Mouse (Mus musculus): ENCODE results near the gene Caln1. TPM values are rescaled to one million over a fixed set of nuclear protein-coding genes. Genes with fewer than 3 reads are reported as not detected.

Caln1 gene
- total and polyA plus RNA-seq, 3 experiments, result not detected

- H3K4me1 ChIP-seq (ENCODE audit: control insufficient read depth in 1 of 2, insufficient read depth in 2 of 2, low read length in 2 of 2), result no peaks in the 10 kb centered on the region
- TF ChIP-seq ZKSCAN1 (IDR thresholded peaks at IDR 0.05; ENCODE audit: low read depth, low read length), result no peak
- H3K79me2 ChIP-seq (ENCODE audit: control insufficient read depth, insufficient read depth, low read length, poor library complexity), result no peaks in the 10 kb centered on the region
- no peaks in the 10 kb centered on the region for H3K36me3 ChIP-seq (ENCODE audit: control insufficient read depth in 1 of 2, insufficient read depth in 2 of 2, low read length in 2 of 2)
- no peak overlapping the region for H3K27ac ChIP-seq (ENCODE audit: control insufficient read depth, low read depth, low read length)
- H3K9ac ChIP-seq (ENCODE audit: control insufficient read depth, low read depth, low read length, poor library complexity, severe bottlenecking), result no peak overlapping the region
- no peak overlapping the region for H3K4me3 ChIP-seq (ENCODE audit: control insufficient read depth in 1 of 2, insufficient read depth in 1 of 2, low read depth in 2 of 2, low read length in 2 of 2)
- no peak for DNase-seq (ENCODE audit: low read depth, low spot score)
- H3K9me3 ChIP-seq (replicated peaks; ENCODE audit: insufficient read depth, low read length), result no peaks in the 10 kb centered on the region
- no peaks in the 10 kb centered on the region for H3K27me3 ChIP-seq (ENCODE audit: control insufficient read depth in 1 of 2, insufficient read depth in 2 of 2, low read length in 2 of 2)
Measured at GRCm38 (mm10) chr5:130566002-130566401, 196.7 kb downstream of the Caln1 start.

- Histone ChIP-seq H3K27ac (ENCODE audit: control insufficient read depth, low read depth, low read length) (no peak overlapping the region), H3K4me1 (ENCODE audit: control insufficient read depth in 1 of 2, insufficient read depth in 2 of 2, low read length in 2 of 2) (no peaks in the 10 kb centered on the region), H3K9me3 (replicated peaks; ENCODE audit: insufficient read depth, low read length) (no peaks in the 10 kb centered on the region), H3K27me3 (ENCODE audit: control insufficient read depth in 1 of 2, insufficient read depth in 2 of 2, low read length in 2 of 2) (no peaks in the 10 kb centered on the region), H3K4me3 (ENCODE audit: control insufficient read depth in 1 of 2, insufficient read depth in 1 of 2, low read depth in 2 of 2, low read length in 2 of 2) (no peak overlapping the region), H3K36me3 (ENCODE audit: control insufficient read depth in 1 of 2, insufficient read depth in 2 of 2, low read length in 2 of 2) (no peaks in the 10 kb centered on the region), H3K79me2 (ENCODE audit: control insufficient read depth, insufficient read depth, low read length, poor library complexity) (no peaks in the 10 kb centered on the region), H3K9ac (ENCODE audit: control insufficient read depth, low read depth, low read length, poor library complexity, severe bottlenecking) (no peak overlapping the region)
- no peak for DNase-seq (ENCODE audit: low read depth, low spot score)
- TF ChIP-seq POLR2A (IDR thresholded peaks at IDR 0.05; ENCODE audit: control insufficient read depth in 1 of 2, insufficient read depth in 1 of 2, low read depth in 1 of 2, low read length in 2 of 2, poor library complexity in 1 of 2) (no peak), MAFK (IDR thresholded peaks at IDR 0.05; ENCODE audit: borderline replicate concordance, low read depth, low read length) (no peak), UBTF (IDR thresholded peaks at IDR 0.05; ENCODE audit: borderline replicate concordance, insufficient read depth, low read depth, low read length) (no peak), CHD1 (IDR thresholded peaks at IDR 0.05; ENCODE audit: low read depth, low read length) (no peak), ZC3H11A (IDR thresholded peaks at IDR 0.05; ENCODE audit: low read depth, low read length) (no peak), MAX (IDR thresholded peaks at IDR 0.05; ENCODE audit: low read length) (no peak), BHLHE40 (IDR thresholded peaks at IDR 0.05; ENCODE audit: borderline replicate concordance, low read depth, low read length) (no peak), NELFE (IDR thresholded peaks at IDR 0.05; ENCODE audit: low read depth, low read length) (no peak), ELF1 (IDR thresholded peaks at IDR 0.05; ENCODE audit: low read depth, low read length) (no peak), POLR2AphosphoS2 (IDR thresholded peaks at IDR 0.05; ENCODE audit: low read length) (no peak), EP300 (IDR thresholded peaks at IDR 0.05; ENCODE audit: low read depth in 1 of 2, low read length in 2 of 2) (no peak), ZNF384 (IDR thresholded peaks at IDR 0.05; ENCODE audit: low read depth, low read length) (no peak), KAT2A (conservative IDR thresholded peaks at IDR 0.05; ENCODE audit: low read depth, low read length) (no peak), RAD21 (IDR thresholded peaks at IDR 0.05; ENCODE audit: low read depth, low read length) (no peak), ETS1 (IDR thresholded peaks at IDR 0.05; ENCODE audit: low read depth, low read length) (no peak), HCFC1 (IDR thresholded peaks at IDR 0.05; ENCODE audit: low read depth, low read length) (no peak), USF2 (IDR thresholded peaks at IDR 0.05; ENCODE audit: borderline replicate concordance in 1 of 2, insufficient read depth in 1 of 2, low read depth in 1 of 2, low read length in 2 of 2) (no peak), TBP (IDR thresholded peaks at IDR 0.05; ENCODE audit: low read depth, low read length) (no peak)
Measured at GRCm38 (mm10) chr5:130577581-130577980, 208.3 kb downstream of the Caln1 start.
